Mouse (Mus musculus): Measurements from ENCODE around the gene Prkag2.

Gene Prkag2

DNA sequence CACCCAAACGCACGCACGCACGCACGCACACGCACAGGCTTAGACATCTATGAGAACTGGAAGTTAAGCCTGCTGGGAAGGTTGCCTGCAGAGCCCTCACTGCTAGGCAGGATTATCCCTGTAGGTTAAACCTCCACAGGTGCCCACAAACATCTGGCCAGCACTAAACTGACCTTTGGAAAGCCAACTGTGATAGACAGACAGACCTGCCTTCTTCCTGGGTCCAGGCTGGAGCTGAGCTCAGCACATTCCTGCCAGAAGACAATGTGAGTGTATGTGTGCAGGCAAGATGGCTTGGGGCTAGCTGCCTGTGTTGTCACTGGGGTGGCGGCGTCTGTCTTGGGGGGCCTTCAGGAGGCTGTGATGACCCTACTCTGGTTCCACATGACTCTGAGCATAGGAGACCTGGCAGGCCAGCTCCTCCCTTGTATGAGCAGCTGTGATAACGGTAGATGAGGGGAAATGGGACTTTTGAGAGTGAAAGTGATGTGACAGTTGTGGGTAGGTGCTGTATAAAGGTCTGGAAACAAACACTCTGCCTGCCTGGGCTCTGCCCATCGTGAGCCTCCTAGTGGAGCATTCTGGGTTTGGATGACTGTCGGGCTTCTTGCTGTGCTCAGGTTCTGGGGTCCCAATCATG, 131.1 kb downstream of the Prkag2 start:
- no peak for DNase-seq (ENCODE audit: low spot score)

DNA sequence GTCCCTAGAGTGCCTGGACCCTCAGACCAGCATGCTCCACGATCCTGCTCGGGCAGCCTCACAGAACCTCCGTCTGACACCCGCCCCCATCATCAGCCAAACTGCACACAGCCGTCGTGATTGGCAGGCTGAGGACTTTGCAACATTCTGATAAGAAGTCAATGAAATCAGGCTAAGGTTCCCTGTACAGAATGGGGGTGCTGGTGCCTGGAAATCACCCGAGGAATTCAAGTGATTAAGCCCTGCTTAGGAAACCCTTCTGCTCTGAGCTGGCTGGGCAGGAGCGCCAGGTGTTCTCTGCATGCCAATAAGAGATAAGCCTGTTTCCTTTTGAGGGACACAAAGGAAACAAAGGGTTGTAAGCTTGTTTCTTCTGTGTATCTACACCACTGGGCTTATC, 131.7 kb downstream of the Prkag2 start:
- no peak for DNase-seq (ENCODE audit: low spot score)

DNA sequence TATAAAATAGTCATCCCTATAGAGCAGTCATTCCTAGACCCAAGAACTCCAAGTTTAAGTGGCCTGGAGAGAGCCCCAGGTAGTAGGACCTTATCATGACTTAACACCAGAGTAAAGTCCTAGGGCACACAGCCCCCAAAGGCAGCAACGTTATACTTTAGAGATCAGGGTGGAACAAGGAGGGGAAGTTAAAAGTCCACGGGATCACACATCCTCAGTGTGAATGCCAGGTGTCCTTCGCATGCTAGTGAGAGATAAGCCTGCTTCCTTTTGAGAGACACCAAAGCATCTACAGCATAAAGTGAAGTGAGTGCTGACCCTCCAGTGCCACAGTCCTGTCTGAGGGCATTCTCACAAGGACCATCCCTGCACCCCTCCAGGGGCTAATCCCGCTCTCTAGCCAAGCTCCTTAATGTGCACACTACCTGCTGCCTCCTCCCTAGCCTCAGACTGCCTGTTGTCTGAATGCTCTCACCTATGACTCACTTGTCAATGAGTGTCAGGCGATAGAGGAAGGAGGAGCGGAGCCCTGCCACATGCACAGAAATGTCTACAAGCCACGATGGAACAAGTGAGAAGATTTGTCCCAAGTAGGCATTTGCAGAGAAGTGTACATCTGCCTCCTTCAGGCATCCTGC, 132.4 kb downstream of the Prkag2 start:
- DNase-seq (ENCODE audit: low spot score) = no peak

DNA sequence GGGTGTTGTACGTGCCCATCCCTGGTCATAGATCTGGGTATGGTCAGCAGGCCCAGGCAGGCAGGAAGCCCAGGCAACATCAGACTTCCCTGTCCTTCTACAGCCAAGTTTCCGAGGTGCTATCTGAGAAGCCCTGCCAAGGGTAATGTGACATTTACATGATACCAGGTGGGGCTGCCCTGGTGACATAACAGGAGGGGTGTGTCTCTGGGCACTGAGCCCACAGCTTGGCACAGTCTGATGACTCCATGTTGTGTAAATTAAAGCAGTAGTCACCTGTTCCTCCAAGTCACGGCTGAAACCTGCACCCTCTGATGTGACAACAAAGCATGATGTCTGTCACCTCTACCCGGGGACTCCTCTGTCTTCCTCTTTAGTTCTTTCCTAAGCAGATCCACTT, 136.7 kb downstream of the Prkag2 start:
- DNase-seq (ENCODE audit: low spot score) = no peak

DNA sequence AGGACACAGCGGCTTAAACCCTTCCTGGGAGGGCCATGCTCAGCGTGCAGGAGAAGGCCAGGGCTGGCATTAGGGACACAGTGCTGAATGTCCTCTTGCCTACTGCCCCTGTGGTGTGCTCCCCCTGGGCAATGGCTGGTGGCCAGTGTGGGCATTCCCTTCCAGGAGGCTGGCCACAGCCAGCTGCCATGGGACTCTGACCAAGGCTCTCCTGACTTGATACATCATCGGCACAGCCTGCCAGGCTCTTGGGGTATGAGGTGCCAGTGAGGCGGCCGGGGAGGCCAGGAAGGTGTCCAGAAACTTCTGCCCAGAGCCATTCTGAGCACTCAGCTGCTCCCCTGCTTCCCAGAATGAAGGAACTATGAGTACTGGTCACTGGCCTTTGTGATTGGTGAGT, 139.7 kb downstream of the Prkag2 start:
- DNase-seq (ENCODE audit: low spot score) = no peak

DNA sequence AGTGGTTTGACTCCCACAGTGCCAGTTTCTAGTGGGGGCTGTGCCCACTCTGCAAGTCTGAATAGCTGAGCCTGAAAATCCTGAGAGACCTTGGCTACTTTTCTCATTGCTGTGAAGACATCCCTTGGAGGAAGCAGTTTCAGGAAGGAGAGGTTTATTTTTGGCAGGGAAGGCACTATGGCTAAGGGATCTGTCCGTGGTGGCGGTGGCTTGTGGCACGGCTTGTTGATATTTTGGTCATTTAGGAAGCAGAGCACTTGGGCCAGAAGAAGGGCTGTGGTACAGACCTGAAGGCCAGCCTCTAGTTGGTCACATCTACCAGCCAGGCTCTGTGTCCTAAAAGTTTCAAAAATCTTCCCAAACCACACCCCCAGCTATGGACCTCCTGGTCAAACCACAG, 140.7 kb downstream of the Prkag2 start:
- DNase-seq (ENCODE audit: low spot score) = no peak

DNA sequence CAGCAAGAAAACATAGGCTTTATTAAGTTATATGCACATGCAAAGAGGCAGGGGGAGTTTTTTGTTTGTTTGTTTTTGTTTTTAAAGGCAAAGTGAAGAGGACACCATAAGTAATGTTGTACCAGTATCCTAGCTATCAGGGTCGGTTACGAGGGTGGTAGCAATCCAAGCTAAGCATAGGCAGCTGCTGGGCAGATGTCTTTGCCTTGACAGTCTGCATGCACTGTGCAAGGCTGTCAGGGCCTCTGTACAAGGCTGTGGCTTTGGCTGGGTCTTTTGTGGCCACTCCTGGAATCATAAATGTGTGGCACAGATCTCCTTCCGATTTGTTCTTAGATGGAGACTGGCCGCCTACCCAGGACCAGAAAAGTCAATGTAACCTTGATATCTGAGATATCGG, 141.8 kb downstream of the Prkag2 start:
- DNase-seq (ENCODE audit: low spot score) = no peak

DNA sequence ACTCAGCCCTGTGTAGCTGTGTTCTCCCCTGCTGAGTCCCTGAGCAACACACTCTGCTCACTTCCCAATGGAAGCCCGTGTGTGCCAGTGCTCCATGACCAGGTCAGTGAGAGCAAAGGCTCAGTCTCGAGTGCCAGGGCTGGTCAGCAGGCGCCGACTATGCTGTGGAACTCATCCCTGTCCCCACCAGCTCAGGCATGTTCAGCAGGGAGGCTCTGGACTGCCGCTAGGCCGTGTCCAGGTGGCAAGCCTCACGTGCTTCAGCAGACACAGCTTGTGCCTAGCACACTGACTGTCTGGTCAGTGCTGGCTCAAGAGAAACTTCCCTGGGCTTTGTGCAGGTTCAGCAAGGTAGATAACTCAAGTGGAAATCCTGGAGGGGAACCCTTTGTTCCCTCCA, 143.6 kb downstream of the Prkag2 start:
- no peak for DNase-seq (ENCODE audit: low spot score)

DNA sequence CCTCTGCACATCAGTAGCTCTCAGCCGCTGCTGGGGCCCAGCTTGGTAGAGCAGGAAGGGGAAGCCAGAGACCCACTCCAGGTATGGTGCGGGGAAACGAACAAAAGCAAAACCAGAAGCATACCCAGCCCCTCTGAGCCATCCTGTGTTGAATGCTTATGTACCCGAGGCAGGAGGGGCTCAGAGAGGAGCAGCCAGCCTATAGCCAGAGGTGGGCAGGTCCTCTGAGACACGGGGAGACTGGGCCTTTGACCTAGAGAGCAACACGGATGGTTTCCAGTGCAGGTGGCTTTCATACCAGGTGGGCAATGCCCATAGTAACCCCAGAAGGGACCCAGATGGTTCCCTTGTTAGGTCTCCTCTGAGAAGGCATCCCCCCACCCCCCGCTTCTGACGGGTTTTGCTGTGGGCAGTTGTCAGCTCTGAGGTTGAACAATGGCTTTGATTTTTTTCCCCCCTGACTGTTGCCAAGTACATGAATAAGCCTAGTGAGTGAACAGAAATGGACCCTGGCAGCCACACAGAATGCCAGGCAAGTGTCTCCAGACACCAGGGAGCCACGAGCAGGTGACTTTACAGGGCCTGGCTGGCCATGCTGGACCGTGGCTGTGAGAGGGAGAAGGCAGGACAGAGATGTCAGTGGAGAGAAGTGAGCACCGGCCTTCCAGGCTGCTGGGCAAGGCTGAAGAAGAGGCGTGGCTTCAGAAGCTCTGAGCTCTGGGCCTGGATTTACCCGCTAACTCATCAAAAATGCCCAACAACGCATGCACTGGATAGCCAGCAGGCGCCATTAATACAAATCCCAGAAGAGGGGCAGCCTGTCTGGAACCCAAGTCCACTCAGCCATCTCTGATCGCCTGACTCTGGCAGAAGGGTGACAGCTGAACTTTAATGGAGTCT, 147.3 kb downstream of the Prkag2 start:
- no peak for DNase-seq (ENCODE audit: low spot score)

DNA sequence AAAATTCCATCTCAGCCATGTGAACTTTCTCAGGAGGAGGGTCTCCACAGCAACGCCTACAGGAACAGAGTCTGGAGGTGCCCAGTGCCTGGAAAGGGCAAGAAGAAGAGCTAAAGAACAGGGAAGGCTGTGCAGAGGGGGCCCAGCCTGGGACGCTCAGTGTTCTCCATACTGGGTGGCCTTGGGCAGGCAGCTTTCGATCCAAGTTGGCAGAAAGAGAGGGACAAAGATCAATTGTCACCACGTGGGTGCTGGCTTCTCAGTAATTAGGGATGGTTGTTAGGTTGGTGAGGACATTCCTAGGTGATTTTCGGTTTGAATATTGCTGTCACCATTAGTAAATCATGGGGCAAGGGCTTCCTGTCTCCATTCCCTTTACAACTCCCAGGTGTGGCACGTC, 148.2 kb downstream of the Prkag2 start:
- DNase-seq (ENCODE audit: low spot score) = no peak

DNA sequence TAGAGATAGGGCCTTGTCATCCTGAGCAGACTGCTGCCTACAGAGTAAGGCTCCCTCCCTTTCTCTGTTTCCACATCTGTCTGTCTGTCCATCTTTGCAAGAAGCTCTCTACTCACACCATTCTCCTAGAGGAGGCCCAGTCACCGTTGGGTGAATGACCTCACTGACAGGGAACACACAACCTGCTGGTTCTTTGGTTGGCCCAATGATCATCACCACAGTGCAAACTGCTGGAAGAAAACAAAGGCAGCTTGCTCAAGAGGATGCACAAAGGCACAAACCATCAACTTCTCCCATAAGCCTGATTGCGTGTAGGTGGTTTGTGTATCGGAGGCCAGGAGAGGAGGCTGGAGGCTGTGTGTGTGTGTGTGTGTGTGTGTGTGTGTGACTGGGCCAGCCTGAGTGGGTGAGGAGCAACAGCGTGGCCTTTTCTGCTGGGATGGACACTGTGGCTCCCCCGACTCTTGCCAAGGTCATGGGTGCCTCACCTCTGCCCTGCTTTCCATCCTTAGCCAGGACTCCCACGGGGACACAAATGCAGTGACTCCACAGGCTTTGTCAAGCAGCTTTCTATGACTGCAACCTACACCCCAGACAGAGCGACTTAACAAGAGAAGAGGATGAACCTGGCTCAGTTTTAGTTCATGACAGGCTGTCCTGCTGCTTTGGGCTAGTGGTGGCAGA, 149.4 kb downstream of the Prkag2 start:
- no peak for DNase-seq (ENCODE audit: low spot score)

DNA sequence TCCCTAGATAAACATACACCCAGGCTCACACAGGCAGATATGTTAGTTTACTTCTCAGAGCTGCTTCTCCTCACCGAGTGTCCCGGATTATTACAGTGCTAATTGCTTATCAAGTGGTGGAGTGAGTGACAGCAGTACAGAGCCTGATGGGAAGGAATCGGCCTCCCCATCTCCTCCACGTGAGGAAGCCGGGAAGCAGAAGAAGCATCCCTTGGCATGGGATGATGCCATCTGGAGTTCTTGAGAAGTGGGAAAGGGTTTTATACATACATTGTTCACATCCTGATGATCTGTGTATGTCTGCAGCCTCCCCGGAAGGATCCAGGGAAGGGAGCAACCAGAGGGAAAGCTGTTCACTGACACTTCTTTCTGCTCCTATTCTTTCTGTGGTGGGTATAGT, 150.4 kb downstream of the Prkag2 start:
- DNase-seq (ENCODE audit: low spot score) = no peak

DNA sequence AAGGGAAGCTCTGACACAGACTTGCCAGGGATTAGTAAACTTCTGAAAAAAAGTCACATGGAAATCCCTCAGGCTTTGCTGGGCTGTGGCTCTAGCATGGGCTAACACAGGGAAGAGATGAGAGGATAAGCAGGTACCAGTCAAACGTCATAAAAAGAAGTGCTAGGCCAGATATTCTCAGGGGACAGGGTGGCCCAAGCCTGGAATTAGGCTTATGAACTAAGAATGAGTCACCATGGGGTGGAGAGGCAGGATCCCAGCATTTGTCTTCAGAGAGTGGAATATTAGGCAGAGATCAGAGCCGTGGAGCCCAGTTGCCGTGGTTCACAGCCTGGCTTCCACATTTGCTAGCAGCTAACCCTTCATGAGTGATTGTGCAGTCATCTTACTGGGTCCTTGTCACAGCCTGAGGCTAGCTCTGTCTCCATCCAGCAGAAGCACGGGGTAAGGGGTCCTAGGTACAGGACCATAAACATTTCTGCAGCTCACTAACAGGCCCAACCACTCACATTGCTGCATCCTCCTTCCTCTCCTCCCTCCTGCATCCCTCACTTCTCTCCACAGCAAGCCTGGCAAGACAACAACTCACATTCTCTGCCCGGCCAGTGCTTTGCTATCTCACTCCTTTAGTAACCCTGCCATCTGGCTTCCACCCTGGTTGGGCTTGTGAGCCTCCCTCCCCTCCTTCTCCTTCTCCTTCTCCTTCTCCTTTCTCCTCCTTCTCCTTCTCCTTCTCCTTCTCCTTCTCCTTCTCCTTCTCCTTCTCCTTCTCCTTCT, 162.2 kb downstream of the Prkag2 start:
- no peak for DNase-seq (ENCODE audit: low spot score)

DNA sequence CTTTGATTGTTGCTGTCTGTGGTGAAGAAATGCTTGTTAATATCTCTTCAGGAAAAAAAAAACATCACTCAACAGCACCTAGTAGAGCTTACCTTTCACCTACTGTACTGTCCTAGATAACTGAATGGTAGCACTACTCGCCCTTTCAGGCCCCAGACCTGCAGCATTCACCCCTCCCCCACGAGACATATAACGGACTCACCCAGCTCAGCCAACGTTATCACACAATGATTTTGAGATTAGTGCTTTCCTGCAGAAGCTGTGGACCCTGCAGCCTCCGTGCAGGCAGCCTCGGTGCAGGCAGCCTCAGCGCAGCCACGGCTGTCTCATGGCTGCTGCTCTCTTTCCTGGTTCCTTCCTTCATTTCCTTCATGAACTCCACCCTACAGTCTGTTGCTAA, 164.0 kb downstream of the Prkag2 start:
- DNase-seq (ENCODE audit: low spot score) = no peak

DNA sequence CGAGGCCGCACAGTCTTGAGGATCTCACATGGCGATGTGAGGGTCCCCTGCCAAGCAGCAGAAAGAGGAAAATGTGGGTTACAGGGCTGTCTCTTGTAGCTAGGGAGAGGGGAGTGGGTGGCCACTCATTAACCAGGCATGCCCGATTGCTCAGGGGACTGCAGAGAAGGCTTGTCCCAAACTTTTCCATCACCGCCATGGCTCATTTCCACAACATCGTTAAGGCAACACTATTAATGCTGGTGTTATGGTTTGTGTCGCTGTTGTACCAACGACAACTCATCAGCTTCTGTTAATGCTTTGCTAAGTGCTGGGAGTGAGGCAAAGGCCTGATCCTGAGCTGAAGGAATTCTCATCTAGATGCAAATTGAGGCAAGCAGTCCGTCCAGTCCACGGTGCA, 165.0 kb downstream of the Prkag2 start:
- DNase-seq (ENCODE audit: low spot score) = no peak

DNA sequence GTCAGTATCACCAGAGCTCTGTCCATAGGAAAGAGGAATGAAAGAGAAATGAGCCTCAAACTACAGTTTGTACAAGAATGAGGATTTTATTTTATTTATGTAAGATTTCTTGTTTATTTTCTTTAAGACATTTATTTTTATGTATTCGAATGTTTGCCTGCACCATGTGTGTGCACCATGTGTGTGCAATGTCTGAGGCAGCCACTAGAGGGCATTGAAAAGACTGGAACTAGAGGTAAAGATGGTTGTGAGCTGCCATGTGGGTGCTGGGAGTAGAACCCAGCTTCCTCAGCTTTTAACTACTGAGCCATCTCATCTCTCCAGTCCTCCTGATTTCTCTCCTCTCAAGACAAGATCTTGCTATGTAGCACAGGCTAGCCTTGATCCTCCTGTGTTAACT, 166.7 kb downstream of the Prkag2 start:
- DNase-seq (ENCODE audit: low spot score) = no peak

DNA sequence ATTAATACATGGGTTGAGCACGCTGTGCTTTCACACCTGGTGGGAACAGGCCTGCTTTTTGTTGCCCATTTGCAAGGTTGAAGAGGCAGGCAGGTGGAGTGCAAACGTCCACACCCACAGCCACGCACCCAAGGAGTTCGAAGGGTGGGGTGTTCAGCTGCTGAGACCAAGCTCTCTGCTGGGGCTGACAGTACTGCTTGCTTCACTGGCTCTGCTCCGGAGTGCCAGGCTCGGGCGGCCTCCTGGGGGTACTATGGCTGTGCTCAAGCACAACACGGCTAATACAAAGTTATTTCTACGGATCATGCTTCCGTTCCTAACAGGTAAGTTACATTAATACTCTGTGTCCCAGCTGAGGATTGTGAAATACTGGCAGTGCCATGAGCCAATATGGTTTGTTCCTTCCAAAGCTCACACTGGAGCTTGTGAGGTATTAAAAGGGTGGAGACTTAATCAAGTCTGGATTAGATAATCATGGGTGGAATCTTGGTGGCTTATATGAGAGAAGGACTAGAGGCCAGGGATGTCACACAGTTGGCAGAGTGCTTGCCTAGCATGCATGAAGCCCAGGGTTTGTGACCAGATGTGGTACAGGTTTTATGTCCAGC, 168.8 kb downstream of the Prkag2 start:
- no peak for DNase-seq (ENCODE audit: low spot score)

DNA sequence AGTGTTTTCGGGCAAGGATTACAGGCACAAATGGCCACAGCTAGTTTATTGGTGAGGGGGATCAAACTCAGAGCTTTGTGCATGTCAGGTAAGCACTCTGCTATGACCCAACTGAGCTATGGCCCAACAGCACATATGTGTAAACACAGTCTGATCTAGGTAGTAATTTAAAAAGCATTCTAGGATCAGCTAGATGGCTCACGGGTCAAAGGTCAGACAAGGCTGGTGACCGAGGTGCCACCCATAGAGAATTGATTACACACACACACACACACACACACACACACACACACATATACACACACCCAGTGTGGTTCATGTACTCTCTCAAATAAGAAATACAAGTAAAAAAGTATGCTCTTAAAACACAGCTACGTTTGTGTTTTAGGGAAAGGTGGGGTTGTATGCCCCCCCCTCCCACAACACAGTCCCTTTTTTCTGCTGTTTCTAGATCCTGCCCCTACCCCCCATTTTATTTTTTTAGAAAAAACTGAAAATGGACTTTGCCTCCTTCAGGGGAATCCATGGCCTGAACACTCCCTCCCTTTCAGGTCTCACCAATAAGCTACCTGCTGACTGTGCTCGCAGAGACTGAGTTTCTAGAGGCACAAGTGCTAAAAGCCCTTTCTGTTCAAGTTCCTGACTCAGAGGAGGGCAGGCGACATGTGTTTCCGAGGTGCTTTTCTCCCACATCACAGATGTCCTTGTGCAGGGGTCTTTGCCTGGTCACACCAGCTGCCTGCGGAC, 169.4 kb downstream of the Prkag2 start:
- no peak for DNase-seq (ENCODE audit: low spot score)

DNA sequence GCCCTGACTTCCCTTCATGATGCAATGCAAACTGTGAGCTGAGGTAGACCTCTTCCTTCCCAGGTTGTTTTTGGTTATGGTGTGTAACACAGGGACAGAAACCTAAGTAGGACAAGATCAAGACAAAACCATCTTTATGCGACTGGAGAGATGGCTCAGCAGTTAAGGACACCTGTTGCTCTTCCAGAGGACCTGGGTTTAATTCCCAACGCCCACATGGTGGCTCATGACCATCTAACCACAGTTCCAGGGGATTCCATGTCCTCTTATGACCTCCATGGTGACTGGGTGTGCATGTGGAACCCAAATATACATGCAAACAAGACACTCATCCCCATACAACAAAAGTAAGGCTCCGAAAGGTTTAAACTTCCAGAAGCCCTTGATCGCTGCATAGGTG, 171.6 kb downstream of the Prkag2 start:
- DNase-seq (ENCODE audit: low spot score) = no peak

DNA sequence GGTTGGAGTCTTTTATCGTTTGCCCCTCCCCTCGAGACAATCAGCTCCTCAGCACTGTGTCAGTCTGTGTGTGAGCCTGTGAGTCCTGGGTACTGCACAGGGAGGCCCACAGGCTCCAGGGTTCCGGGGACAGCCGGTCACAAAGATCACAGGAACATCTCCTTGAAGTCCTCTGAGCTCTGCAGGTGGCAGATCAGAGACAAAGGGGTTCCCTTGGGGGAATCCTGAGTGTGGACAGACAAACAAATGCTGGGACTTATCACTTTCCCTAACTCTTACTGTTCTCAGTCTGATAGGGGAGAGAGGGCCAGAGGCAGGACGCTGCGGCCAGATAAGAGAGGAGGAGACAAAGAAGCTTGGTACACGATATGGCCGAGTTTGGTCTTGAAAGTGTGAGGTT, 172.7 kb downstream of the Prkag2 start:
- no peak for DNase-seq (ENCODE audit: low spot score)

DNA sequence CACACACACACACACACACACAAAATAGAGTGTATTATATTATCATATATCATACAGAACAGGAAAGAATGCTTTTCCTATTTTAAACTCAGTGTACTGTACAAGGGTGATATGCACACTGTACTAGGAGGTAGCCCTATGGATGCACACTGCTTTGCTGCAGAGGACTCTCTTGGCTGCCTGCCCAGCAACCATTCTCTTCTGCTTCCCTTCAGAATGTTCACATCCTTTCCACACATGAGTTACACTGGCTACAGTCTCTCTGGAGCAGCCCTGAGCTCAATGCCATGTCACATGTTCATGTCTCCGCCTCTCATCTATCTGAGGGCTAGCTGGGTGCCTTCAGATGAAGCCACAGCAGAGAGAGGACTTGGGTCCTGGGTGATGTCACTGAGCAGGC, 181.3 kb downstream of the Prkag2 start:
- DNase-seq (ENCODE audit: low spot score) = no peak
